Comparison of ENCODE assay signal across 16 mouse cellular contexts in the genomic region with DNA sequence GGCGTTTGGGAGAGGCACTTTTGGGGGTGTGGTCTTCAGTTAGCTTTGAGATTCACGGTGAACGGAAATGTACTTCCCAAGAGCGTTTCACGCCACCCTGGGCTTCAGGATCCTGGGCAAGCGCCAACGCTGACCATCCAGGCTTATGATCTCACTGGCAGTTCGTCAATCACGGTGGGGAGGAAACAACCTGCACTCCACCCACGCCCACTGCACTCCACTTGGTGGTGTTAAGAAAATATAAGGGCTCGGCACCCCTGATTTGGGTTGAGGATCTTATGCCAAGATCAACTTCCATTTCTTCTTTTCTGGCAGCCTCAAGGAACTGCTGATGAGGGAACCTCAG. TPM values are rescaled to one million over a fixed set of nuclear protein-coding genes. Genes with fewer than 3 reads are reported as not detected.
A peak's percentile ranks its signal among the peaks of the same experiment; 100 is the strongest.
DNase-seq lines count a peak whose midpoint lies in the region; ATAC-seq and TF ChIP-seq lines count a peak whose summit lies in the region.
"Had no signal": no experiment of that assay in that cellular context is flagged by ENCODE, and none has a peak within 500 bp of the region (broad histone marks: within the 10 kb centered on the region; RNA-seq: fewer than 3 reads in every experiment).

No protein-coding gene starts in this region.

- ATAC-seq in lung, embryonic 14.5 days (ENCODE audit: insufficient read depth) = no peak
- no peak for ATAC-seq in forebrain, embryonic 12.5 days (ENCODE audit: low FRiP score)
- ATAC-seq in hindbrain, embryonic 13.5 days (ENCODE audit: low FRiP score) = no peak
- ATAC-seq in neural tube, embryonic 15.5 days (ENCODE audit: low FRiP score) = no peak
- ATAC-seq in kidney, embryonic 15.5 days (replicated peaks; ENCODE audit: low FRiP score) = no peak
- ATAC-seq: liver, embryonic 12.5 days had no signal

- no peaks in the 10 kb centered on the region for H3K9me3 ChIP-seq in lung, embryonic 14.5 days (ENCODE audit: low read depth, low read length)
- H3K9me3 ChIP-seq in forebrain, embryonic 12.5 days = no peaks in the 10 kb centered on the region
- H3K9me3 ChIP-seq in hindbrain, embryonic 13.5 days = no peaks in the 10 kb centered on the region
- H3K9me3 ChIP-seq in neural tube, embryonic 15.5 days (replicated peaks) = no peaks in the 10 kb centered on the region
- no peaks in the 10 kb centered on the region for H3K9me3 ChIP-seq in kidney, embryonic 15.5 days (replicated peaks)
- H3K9me3 ChIP-seq: liver, embryonic 12.5 days; midbrain, embryonic 12.5 days had no signal

- peak; percentile 50 for DNase-seq in lung, embryonic 14.5 days
- no peak for DNase-seq in lung, postnatal 25 days (ENCODE audit: low spot score)
- DNase-seq in right cerebral cortex, postnatal 4 days = no peak
- DNase-seq: adrenal gland, postnatal 10 days; kidney, postnatal 36 days; lung, postnatal 10 days had no signal

- H3K4me2 ChIP-seq in lung, embryonic 14.5 days = no peak overlapping the region
- no peak overlapping the region for H3K4me2 ChIP-seq in forebrain, embryonic 12.5 days
- no peak overlapping the region for H3K4me2 ChIP-seq in hindbrain, embryonic 13.5 days
- no peak overlapping the region for H3K4me2 ChIP-seq in neural tube, embryonic 15.5 days
- H3K4me2 ChIP-seq in kidney, embryonic 15.5 days = no peak overlapping the region
- H3K4me2 ChIP-seq: liver, embryonic 12.5 days; midbrain, embryonic 12.5 days had no signal

- H3K27ac ChIP-seq in lung, embryonic 14.5 days (ENCODE audit: low read depth) = no peak overlapping the region
- peak overlapping the region; percentile 71 for H3K27ac ChIP-seq in forebrain, embryonic 12.5 days
- H3K27ac ChIP-seq in hindbrain, embryonic 13.5 days = peak overlapping the region; percentile 63
- peak overlapping the region; percentile 56 for H3K27ac ChIP-seq in neural tube, embryonic 15.5 days (replicated peaks)
- H3K27ac ChIP-seq in kidney, embryonic 15.5 days = no peak overlapping the region
- H3K27ac ChIP-seq: liver, embryonic 12.5 days; midbrain, embryonic 12.5 days; stomach, postnatal 0 days had no signal

- WGBS in lung, embryonic 14.5 days = 52% methylated on average over 11 of the region's 11 CpGs
- WGBS in forebrain, embryonic 12.5 days = 65% methylated on average over 11 of the region's 11 CpGs
- WGBS in hindbrain, embryonic 13.5 days = 73% methylated on average over 11 of the region's 11 CpGs
- 81% methylated on average over 11 of the region's 11 CpGs for WGBS in neural tube, embryonic 15.5 days
- 74% methylated on average over 11 of the region's 11 CpGs for WGBS in kidney, embryonic 15.5 days

- H3K36me3 ChIP-seq in lung, embryonic 14.5 days (ENCODE audit: insufficient read depth) = no peaks in the 10 kb centered on the region
- H3K36me3 ChIP-seq in forebrain, embryonic 12.5 days (replicated peaks) = peaks cover 7% of the 10 kb centered on the region
- H3K36me3 ChIP-seq in hindbrain, embryonic 13.5 days = no peaks in the 10 kb centered on the region
- H3K36me3 ChIP-seq in neural tube, embryonic 15.5 days = no peaks in the 10 kb centered on the region
- no peaks in the 10 kb centered on the region for H3K36me3 ChIP-seq in kidney, embryonic 15.5 days
- H3K36me3 ChIP-seq: G1E; liver, embryonic 12.5 days; midbrain, embryonic 12.5 days had no signal

- H3K4me3 ChIP-seq in lung, embryonic 14.5 days (ENCODE audit: low read depth, low read length) = no peak overlapping the region
- H3K4me3 ChIP-seq in forebrain, embryonic 12.5 days (replicated peaks) = no peak overlapping the region
- H3K4me3 ChIP-seq in hindbrain, embryonic 13.5 days = no peak overlapping the region
- no peak overlapping the region for H3K4me3 ChIP-seq in neural tube, embryonic 15.5 days (replicated peaks)
- no peak overlapping the region for H3K4me3 ChIP-seq in kidney, embryonic 15.5 days (replicated peaks)
- H3K4me3 ChIP-seq: liver, embryonic 12.5 days; midbrain, embryonic 12.5 days had no signal

- TF ChIP-seq CTCF in lung, embryonic 14.5 days (IDR thresholded peaks at IDR 0.05; ENCODE audit: low read depth) = no peak

- H3K9ac ChIP-seq in lung, embryonic 14.5 days = no peak overlapping the region
- H3K9ac ChIP-seq in forebrain, embryonic 12.5 days = no peak overlapping the region
- H3K9ac ChIP-seq in hindbrain, embryonic 13.5 days = no peak overlapping the region
- no peak overlapping the region for H3K9ac ChIP-seq in neural tube, embryonic 15.5 days (replicated peaks)
- no peak overlapping the region for H3K9ac ChIP-seq in kidney, embryonic 15.5 days
- H3K9ac ChIP-seq: liver, embryonic 12.5 days; midbrain, embryonic 12.5 days had no signal

- H3K4me1 ChIP-seq in lung, embryonic 14.5 days (ENCODE audit: insufficient read depth) = no peaks in the 10 kb centered on the region
- H3K4me1 ChIP-seq in forebrain, embryonic 12.5 days = peaks cover 14% of the 10 kb centered on the region
- H3K4me1 ChIP-seq in hindbrain, embryonic 13.5 days (replicated peaks) = peaks cover 18% of the 10 kb centered on the region; the same call in 1 of the 2 replicates
- no peaks in the 10 kb centered on the region for H3K4me1 ChIP-seq in neural tube, embryonic 15.5 days
- no peaks in the 10 kb centered on the region for H3K4me1 ChIP-seq in kidney, embryonic 15.5 days
- H3K4me1 ChIP-seq: liver, embryonic 12.5 days had no signal

- H3K27me3 ChIP-seq in lung, embryonic 14.5 days (ENCODE audit: insufficient read depth, low read length) = no peaks in the 10 kb centered on the region
- no peaks in the 10 kb centered on the region; the same call in 1 of the 2 replicates for H3K27me3 ChIP-seq in forebrain, embryonic 12.5 days
- H3K27me3 ChIP-seq in hindbrain, embryonic 13.5 days = peaks cover 4% of the 10 kb centered on the region; the same call in 1 of the 2 replicates
- H3K27me3 ChIP-seq in neural tube, embryonic 15.5 days (replicated peaks) = no peaks in the 10 kb centered on the region; the same call in 1 of the 2 replicates
- H3K27me3 ChIP-seq in kidney, embryonic 15.5 days = 0 out of 2 replicates have a peak, but pooled peaks cover 4% of the 10 kb centered on the region
- H3K27me3 ChIP-seq: liver, embryonic 12.5 days had no signal

RNA-seq across cellular contexts. Expression of a gene that starts 12.1 kb away (rescaled TPM):
- polyA plus RNA-seq in lung, embryonic 14.5 days (2014; fragmentation: Nextera tagmentation; extraction: Ambion mirVana) = 15.4 and 16.2 TPM in 2 replicates
- polyA plus RNA-seq in forebrain, embryonic 12.5 days (2016; fragmentation: Nextera tagmentation; extraction: Ambion mirVana) = 0.64 and 1.2 TPM in 2 replicates
- 0.88 and 1.2 TPM in 2 replicates for polyA plus RNA-seq in hindbrain, embryonic 13.5 days (2015; fragmentation: Nextera tagmentation; extraction: Ambion mirVana)
- polyA plus RNA-seq in neural tube, embryonic 15.5 days (2015; fragmentation: Nextera tagmentation; extraction: Ambion mirVana) = 0.91 and 9.6 TPM in 2 replicates
- polyA plus RNA-seq in kidney, embryonic 15.5 days (2015; fragmentation: Nextera tagmentation; extraction: Ambion mirVana) = 32.2 and 34.2 TPM in 2 replicates
- polyA plus RNA-seq: G1E had no signal

RNA-seq across cellular contexts. Expression of a gene that starts 22.3 kb away (rescaled TPM):
- polyA plus RNA-seq in lung, embryonic 14.5 days (2014; fragmentation: Nextera tagmentation; extraction: Ambion mirVana) = not detected in 2 replicates
- polyA plus RNA-seq in forebrain, embryonic 12.5 days (2016; fragmentation: Nextera tagmentation; extraction: Ambion mirVana) = 0.23 TPM in 1 of 2 replicates, not detected in the other
- not detected in 2 replicates for polyA plus RNA-seq in hindbrain, embryonic 13.5 days (2015; fragmentation: Nextera tagmentation; extraction: Ambion mirVana)
- polyA plus RNA-seq in neural tube, embryonic 15.5 days (2015; fragmentation: Nextera tagmentation; extraction: Ambion mirVana) = not detected in 2 replicates
- polyA plus RNA-seq in kidney, embryonic 15.5 days (2015; fragmentation: Nextera tagmentation; extraction: Ambion mirVana) = not detected in 2 replicates
- polyA plus RNA-seq: G1E; intestine, embryonic 16.5 days; liver, embryonic 12.5 days; midbrain, embryonic 12.5 days; spleen, adult 2 months; stomach, postnatal 0 days had no signal

Comparison
In these comparisons a context has a peak if more than half of its experiments do, and no peak if none do; other contexts are left out.
1. H3K27ac ChIP-seq: peak in forebrain, embryonic 12.5 days (single experiment), hindbrain, embryonic 13.5 days (single experiment) and neural tube, embryonic 15.5 days (single experiment); none in lung, embryonic 14.5 days (single experiment) and kidney, embryonic 15.5 days (single experiment).